Mouse (Mus musculus): ENCODE data around the gene Slc29a3.

The Slc29a3 gene

DNA sequence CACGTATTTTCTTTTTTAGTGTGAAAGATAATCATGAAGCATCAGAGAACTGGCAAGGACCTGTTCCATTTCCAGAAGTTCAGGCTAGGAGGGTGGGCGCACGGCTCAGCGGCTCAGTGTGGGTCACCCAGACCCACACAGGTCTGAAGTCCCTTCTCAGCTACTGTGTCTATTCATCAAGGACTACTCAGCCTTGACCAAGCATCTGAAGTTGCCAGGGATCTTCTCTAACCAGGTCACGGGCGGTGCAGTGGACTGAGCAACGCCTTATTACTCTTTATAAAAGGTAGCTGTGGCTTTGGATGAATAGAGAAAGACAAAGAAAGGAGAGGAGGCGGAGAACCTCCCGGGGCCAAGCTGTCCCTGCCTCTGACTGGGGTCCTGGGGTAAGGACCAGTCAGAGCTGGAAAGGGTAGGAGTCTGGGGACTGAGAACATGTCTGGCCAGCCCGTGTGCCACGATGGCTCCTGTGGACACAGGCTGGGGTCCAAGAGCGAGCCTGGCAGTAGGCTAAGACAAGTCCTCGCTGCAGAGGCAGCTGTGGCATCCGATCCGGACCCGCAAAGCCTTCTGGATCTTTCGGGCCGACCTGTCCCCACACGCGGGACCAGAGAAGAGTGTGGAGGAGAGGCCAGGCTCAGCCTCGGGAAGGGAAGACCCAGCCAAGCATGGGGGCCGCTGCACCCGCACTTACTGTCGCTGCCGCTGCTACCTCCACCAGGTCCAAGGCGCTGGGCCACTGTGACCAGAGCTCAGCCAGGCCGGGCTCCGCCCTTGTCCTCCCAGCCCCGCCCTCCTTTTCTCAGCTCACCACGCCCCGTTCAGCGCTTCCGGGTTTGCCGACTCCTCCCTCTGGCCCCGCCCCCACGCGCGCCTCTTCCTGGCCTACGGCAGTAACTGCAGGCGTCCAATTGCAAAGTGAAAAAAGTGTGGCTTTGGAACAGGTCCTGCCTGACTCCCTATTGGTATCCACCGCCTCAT is at the start of gene Slc29a3:
Slc29a3 (minus strand) TSS at position 755 of the 981 bp plus-strand sequence.
- DNase-seq (ENCODE audit: low spot score in 2 of 2) = peak; percentile 98 to 99

DNA sequence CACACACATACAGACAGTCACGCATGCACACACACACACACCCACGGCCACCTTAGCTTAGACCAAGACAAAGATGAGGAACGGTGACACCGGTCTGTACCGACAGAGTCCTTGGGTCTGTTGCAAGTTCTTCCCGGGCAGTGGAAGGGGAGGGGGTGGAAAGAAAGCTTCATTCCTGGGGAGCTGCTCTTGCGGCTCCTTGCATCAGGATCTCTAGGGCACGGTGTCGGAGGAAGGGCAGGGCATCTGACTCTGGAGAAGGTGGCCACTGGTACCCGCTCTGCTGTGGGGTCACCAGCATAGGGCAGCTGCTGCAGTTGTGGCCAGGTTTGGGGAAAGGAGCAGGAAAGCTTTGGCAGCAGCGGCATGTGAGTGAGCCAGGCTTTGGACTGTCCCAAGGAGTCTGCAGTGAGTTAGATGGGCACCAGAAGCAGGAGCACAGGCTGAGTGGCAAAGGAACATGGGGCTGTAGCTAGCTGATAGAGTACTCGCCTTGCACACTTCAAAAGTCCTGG is 49.4 kb upstream of the Slc29a3 start:
- no peak for DNase-seq (ENCODE audit: low spot score in 2 of 2)

DNA sequence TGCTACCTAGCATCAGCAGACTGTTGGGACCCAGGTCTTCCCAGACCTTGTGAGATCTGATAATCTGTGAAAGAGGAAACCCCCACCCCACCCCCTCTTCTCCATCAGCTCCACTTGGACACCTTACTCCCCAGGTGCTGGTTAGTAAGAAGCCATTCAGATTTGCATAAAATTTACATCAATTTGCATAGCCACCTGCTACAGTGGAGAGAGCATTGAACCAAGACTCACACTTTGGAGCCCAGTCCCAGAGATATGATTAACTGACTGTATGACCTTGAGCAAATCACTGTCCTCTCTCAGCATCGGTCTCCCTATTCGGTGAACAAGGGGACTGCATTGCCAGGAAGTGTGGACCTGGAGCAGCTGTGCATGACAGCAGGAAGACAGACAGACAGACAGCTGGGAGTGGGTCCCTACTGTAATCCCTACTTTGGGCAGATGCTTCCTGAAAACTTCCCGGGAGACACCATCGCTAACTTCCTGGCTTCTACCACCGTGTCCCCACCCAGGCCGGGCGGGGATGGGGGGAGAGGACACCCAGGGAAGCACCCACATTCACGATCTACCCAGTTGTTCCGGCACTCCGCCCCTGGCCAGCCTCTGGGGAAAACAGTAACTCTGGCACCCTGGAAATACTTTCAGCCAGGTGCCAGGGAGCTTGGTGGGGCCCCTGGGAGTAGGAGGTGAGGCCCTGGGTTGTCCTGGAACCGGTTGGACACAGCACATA is 48.7 kb upstream of the Slc29a3 start:
- no peak for DNase-seq (ENCODE audit: low spot score in 2 of 2)

DNA sequence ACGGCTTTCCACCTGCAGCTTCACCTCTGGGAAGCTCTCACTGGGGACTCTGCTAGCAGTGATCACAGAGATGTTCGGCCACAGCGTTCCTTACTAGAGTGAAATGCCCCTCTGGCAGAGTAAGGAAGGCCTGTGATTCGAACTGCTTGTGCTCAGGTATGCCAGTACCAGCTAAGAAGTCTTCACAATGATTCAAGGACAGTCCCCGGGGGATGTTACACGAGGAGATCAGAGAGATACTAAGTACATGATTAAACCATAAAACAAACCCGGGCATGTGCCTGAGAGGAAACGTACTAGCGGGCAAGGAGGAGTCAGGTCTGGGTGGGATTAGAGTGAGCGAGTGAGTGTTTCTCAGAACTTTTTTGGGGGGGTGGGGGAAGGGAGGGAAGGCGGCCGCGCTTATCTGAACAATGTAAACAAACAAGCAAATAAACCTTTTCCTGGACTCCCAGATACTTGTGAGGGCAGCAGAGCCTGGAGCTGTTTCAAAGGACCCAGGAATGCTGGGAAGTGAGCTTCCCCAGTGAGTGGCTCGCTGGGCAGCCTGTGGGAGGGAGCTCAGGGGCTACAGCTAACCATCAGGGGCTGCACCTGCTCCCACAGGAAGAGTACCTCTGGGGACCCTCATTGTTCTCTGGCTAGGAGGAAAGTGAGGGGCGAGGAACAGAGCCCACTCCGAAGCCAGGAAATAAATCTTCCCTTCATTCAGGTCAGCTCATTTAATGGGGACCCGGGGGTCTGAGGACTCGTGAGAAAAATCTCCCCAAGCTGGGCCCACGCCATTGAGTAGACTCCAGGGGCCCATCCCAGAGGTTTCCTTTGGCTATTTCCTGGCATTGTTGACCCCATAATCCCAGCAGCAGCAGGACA is 47.9 kb upstream of the Slc29a3 start:
- DNase-seq (ENCODE audit: low spot score in 2 of 2) = no peak

DNA sequence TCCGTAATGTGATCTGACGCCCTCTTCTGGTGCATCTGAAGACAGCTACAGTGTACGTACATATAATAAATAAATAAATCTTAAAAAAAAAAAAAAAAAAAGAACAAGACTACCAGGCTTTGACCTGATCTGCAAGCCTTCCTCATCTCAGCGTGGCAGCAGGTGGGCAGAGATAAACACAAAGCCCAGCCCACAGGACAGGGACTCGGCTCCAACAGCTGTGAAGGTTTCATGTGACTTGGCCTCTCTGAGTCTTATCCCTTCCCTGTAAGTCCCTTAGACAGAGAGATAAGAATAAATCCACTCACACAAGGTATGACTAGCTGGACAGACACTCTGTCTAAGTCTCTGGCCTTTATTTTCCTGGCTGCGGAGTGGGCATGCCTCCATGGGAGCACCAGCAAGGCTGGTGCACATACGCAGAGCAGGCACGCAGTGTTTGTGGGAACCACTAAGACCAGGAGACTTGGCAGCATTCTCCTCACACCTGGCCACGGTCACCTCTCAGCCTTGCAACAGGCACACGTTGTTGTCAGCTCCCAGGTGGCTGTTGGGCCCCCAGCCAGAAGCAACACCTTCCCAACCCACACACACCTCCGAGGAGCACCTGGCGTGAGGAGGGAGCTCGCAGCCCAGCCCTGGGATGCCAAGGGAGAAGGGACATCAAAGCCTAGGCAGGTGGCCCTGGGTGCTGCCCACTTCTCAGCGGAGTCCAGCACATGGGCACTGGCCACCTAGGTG is 45.3 kb upstream of the Slc29a3 start:
- DNase-seq (ENCODE audit: low spot score in 2 of 2) = no peak

DNA sequence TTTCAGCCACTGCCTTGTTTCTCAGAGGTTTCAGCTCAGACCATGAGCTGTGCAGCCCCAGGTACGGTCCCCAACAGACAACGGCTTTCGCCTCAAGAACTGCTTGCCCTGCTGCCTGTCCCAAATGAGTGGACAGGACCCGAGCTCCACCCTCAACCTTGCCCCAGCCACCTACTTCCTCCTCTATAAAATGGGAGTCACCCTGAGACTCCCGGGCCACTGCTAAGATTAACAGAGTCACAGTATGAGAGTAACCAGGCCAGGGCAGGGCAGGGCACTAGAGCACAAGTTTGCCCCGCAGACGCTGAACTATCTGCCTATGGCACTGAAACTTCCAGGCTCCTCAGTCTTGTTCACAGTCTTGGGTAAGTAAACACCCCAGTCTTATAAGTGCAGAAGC is 43.9 kb upstream of the Slc29a3 start:
- no peak for DNase-seq (ENCODE audit: low spot score in 2 of 2)

DNA sequence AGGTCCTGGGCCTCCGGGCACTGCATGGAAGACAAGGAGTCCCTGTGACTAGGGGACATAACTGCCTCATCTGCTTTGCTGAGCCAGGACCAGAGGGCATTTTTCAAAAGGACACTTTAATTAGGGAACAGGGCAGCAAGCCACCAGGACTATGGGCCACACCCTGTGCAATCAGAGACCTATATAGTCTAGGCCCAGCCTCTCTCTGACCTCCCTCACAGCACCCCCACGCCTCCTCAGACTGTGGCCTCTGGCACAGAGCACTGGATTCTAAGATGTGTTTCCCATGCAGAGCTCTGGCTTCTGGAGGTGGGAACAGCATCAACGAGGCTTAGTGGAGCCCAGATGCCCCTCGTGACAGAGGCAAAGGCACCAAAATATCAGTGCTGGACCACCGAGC is 43.4 kb upstream of the Slc29a3 start:
- DNase-seq (ENCODE audit: low spot score in 2 of 2) = no peak

DNA sequence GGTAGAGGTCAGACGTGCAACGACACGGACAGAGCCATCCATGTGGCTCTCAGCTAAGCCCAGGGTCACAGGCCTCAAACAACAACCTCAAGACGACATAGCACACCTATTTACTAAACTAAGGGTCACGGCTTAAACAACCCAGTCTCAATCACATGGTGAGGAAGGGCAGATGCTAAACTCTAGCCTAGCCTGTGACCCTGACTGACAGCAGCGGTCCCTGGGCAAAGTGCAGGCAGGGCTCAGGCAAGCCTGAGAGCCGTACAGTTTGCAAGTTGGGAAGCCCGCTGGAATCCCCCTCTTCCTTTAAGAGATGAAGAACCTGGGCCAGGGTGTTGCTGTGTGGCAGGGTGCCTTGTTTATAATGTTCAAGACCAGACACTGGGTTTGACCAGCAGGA is 42.2 kb upstream of the Slc29a3 start:
- DNase-seq (ENCODE audit: low spot score in 2 of 2) = no peak

DNA sequence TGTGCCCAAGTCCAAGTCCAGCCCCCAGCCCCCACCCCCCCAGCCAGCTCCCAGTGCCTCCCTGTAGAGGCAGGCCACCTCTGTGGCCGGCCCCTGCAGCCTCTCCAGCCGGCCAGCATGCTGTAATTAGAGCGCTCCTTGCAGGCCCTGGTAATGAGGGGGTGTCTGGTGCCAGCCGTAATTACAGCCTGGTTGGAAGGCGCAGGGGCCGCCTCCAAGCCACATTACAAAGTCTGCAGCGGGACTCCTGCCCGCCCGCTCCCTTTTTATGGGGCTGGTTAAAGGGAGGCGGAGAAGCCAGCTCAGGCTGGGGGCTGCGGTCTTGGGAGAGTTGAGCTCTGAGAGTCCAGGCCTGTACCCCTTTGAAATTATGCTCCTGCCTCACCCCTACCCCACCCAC is 41.8 kb upstream of the Slc29a3 start:
- no peak for DNase-seq (ENCODE audit: low spot score in 2 of 2)

DNA sequence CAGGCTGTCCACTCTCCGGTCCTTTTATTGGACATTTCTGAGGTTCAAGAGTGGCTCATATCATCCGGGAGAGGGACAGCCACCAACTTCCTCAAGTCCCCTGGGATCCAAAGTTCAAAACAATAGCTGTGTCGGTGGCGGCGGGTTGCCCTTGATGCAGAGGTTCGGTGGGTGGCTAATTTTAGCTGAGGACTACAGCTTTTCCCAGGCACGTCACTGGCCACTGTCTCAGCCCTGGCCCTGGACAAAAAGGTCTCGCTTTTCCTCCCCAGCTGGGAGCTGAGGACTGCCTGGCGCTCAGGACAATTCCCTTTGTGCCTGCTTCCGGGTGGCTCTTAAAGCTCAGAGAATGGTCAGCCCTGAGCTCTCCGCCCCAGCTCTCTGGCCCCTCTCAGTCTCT is 40.2 kb upstream of the Slc29a3 start:
- no peak for DNase-seq (ENCODE audit: low spot score in 2 of 2)

DNA sequence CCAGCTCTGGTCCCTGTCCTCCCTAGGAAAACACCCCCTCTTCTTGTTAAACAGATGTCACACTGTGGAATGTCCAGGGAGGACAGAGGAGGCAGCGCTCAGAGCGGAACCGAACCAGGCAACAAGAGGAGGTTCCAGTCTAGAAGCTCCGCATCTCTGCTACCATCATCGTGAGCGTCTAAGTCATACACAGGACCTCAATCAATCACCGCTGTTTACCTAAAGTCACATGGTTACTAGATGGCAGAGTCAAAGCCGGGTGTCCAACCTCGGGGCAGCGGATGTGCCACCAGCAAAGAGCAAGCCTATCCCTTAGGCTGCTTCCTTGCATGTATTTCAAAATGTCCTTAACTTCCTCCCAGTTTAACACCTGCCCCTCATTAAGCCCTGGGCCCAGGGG is 39.8 kb upstream of the Slc29a3 start:
- DNase-seq (ENCODE audit: low spot score in 2 of 2) = no peak

DNA sequence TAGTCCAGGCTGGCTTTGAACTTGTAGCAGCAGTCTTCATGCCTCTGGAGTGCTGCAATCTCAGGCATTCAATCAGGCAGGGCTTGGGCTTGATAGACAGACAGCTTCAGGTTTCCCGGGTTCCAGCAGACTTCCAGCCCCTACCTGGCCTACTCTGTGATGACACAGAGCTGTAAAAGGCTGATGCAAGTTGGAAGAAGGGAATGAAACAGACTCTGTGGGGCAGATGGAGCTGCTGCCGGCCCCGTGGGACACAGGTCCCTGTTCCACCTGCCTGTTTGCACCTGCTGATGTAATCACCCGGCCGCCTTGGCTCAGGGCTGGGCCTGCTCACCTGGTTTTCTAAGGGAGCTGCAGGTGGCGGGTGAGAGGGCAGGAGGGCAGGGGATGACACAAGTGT is 38.3 kb upstream of the Slc29a3 start:
- no peak for DNase-seq (ENCODE audit: low spot score in 2 of 2)

DNA sequence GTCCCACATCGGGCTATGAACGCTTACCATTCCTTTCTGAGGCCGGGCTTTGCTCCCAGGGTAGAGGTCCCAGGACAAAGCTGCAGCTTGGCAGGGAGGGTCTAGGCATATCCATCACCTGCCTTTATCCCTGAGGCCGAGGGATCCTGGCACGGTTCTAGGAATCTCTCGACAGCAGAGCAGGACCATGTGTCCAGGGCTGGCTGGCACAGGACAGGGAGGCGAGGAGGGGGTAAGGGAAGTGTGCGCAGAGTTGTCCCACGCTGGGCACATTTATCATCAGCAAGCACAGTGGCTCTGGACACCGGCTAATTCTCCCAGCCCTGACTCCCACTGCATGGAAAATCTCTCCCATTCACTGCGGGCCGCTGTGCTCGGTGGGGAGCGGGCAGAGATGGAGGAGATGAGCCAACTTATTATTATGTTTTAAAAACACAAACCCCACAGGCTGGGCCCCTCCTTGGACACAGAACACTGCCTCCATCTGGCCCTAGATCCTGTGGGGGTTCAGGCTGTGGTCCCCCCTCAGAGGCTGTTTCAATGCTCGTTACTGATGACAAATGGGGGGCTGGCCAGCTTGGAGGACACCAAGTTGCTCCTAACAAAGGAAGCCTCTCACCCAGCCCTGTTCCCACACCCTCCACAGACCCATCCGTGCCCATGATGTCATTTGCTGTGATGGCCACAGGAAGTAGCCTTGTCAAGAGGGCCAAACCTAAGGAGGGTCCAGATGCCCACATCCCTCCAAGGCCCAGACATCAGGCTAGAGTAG is 34.9 kb upstream of the Slc29a3 start:
- no peak for DNase-seq (ENCODE audit: low spot score in 2 of 2)

DNA sequence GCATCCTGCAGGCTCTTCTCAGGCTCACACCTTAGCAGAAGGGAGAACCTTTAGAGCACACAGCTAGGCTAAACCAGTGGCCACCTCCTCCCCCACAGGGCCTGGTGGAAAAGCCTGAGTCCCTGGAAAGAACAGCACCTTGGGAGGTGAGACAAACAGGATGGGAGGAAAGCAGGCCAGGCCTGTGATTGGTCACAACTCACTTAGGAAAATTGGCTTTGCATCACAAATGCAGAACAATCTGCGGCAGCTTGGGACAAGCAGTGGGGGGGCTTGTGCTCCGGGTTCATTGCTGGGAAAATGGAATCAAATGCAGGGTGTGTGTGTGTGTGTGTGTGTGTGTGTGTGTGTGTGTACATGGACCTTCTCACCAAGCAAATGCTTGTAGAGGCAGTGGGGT is 31.0 kb upstream of the Slc29a3 start:
- no peak for DNase-seq (ENCODE audit: low spot score in 2 of 2)

DNA sequence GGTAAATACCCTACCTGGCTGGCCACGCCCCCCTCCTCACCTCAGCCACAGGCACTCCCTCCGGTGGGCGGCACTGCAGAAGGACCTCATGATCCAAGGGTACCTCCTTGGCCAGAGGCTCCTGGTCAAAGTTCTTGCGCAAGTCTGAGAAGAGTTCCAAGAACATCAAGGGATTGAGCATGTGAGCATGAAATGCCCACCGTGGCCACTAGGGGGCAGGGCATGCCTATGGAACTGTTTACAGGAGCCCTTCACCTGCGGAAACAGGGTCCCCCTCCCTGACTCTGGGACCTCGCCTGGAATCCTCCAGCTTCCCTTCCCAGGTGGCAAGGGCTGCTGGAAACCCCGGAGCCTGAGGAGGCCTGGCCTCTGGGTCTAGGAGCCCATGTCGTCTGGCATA is 27.0 kb upstream of the Slc29a3 start:
- DNase-seq (ENCODE audit: low spot score in 2 of 2) = peak; percentile 50 to 86

DNA sequence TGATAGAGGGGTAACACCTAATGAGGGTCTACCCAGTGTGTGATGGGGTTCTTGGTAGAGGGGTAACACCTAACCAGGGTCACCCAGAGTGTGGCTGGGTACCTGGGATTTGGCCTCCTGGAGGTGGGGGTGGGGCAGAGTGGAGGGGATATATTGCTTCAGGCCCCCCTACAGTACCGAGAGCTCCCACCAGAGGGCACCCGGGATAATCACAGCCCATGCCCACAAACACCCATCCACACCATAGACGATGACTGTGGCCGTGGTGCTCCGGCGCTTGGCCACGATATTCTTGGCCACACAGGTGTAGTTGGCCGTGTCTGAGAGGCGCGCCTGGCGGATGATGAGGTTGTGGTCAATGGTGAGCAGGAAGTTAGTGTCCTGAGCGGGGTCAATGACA is 25.9 kb upstream of the Slc29a3 start:
- DNase-seq (ENCODE audit: low spot score in 2 of 2) = peak in 1 of 2 experiments; percentile 73

DNA sequence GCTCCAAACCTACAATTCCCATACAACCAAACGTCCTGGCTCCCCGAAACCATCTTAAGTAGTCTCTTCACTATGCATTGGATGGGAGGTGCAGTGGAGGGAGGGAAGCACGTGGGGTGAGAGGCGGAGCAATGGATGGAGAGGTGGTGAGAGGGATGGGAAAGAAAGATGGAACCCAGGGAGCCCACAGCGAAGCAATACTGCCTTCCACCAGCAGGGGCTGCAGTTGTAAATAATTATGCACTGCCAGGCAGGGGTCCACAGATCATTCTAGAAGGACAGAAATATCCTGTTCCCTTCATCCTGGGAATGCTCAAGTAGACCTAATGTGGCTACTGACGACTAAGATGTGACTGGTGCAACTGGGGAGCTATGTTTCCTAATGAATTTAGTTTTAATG is 22.9 kb upstream of the Slc29a3 start:
- no peak for DNase-seq (ENCODE audit: low spot score in 2 of 2)

DNA sequence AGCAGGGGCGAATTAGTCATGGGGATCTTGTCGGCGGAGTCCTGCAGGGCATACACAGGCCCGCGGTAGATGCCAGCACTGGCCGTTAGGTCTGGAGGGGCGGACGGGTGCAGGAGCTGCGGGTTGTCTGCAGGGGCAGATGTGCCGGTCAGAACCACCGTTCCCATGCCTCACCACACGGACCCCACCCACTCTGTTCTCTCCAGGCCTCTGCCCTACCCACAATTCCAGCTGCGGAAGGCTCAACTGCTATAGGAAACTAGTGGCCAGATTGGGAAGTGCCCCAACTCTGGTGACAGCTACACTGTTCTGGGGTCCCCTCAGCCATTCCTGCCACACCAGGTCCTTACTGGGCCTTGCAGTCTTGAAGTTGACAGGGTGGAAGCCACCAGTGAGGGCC is 22.0 kb upstream of the Slc29a3 start:
- DNase-seq (ENCODE audit: low spot score in 2 of 2) = no peak

DNA sequence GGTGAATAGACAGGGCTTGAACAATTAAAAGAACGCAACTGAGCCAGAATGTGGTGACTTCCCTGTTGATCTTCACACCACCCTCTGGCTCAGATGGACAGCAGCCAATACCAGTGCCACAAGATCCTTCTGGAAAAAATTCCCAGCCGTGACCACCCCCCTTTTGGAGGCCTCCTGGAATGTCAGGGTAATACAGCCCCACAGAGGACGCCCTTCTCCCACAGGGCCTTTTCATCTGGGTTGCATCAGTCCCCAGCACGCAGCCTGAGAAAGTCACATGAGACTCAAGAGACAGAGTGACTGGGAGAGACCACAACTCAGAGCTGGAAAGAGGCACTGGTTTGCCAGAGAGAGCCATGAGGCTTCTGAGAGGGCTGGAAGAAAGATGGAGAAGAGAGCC is 18.3 kb upstream of the Slc29a3 start:
- no peak for DNase-seq (ENCODE audit: low spot score in 2 of 2)

DNA sequence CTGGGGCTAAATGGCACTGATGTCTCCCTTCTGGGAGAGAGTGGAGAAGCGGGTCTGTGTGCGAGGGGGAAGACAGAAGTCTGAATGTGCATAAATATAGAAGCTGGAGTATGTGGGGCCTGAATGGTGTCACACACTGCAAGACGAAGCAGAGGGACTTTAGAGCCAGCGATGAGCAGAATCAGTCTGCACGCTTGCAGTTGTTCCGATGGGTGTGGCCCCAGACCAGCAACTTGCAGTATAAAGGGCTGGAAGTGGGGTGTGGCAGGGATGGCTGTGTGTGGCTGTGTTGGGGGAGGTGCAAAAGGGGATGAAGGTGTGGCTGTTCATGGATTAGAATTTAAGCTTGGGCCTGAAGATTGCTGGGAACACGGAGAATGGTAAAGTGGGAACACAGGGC is 16.0 kb upstream of the Slc29a3 start:
- no peak for DNase-seq (ENCODE audit: low spot score in 2 of 2)
